ENCODE assay signal across 8 mouse cellular contexts in genomic region chr15:102204674-102205505, GRCm38 (mm10). TPM values are rescaled to one million over a fixed set of nuclear protein-coding genes. Genes with fewer than 3 reads are reported as not detected.
DNase-seq lines count a peak whose midpoint lies in the region; ATAC-seq and TF ChIP-seq lines count a peak whose summit lies in the region.

Gene Csad (minus strand): TSS chr15:102204724.

- peaks cover 28% of the 10 kb centered on the region for H3K4me1 ChIP-seq in kidney, adult 2 months (ENCODE audit: control insufficient read depth, insufficient read depth, low read length)
- H3K4me1 ChIP-seq in MEL (ENCODE audit: control insufficient read depth in 1 of 2, insufficient read depth in 2 of 2, low read length in 2 of 2) = peaks cover 13 to 24% of the 10 kb centered on the region in 2 experiments
- peaks cover 49% of the 10 kb centered on the region for H3K4me1 ChIP-seq in hindbrain, embryonic 15.5 days (replicated peaks)
- H3K4me1 ChIP-seq in liver, embryonic 16.5 days (ENCODE audit: control insufficient read depth, low read depth, low read length) = peaks cover 19% of the 10 kb centered on the region

- H3K9ac ChIP-seq in MEL (ENCODE audit: control insufficient read depth, low read depth, low read length, poor library complexity, severe bottlenecking) = peak within 1 kb of the TSS; percentile 97
- H3K9ac ChIP-seq in hindbrain, embryonic 15.5 days = peak within 1 kb of the TSS; percentile 85
- H3K9ac ChIP-seq in liver, embryonic 16.5 days (ENCODE audit: low read depth, low read length) = peak within 1 kb of the TSS; percentile 93

- TF ChIP-seq EP300 in MEL (IDR thresholded peaks at IDR 0.05; ENCODE audit: low read depth in 1 of 2, low read length in 2 of 2) = no peak

- TF ChIP-seq RAD21 in MEL (IDR thresholded peaks at IDR 0.05; ENCODE audit: low read depth, low read length) = no peak

- H3K27ac ChIP-seq in kidney, adult 2 months (ENCODE audit: insufficient read depth, low read depth, low read length) = peak within 1 kb of the TSS; percentile 87
- peak within 1 kb of the TSS; percentile 96 for H3K27ac ChIP-seq in MEL (ENCODE audit: control insufficient read depth, low read depth, low read length)
- peak within 1 kb of the TSS; percentile 98 for H3K27ac ChIP-seq in hindbrain, embryonic 15.5 days (replicated peaks)
- H3K27ac ChIP-seq in liver, embryonic 16.5 days (ENCODE audit: low read length) = peak within 1 kb of the TSS; percentile 97

- no peak for DNase-seq in kidney, adult 2 months
- no peak for DNase-seq in kidney, adult 9 months
- no peak for DNase-seq in MEL (ENCODE audit: low read depth, low spot score)
- no peak for DNase-seq in cerebellum, adult 11-12 months
- DNase-seq in kidney, postnatal 10 days = no peak

- no peak for TF ChIP-seq CTCF in kidney, adult 2 months (conservative IDR thresholded peaks at IDR 0.05; ENCODE audit: insufficient read depth, insufficient read length, low read depth, low read length)
- no peak for TF ChIP-seq CTCF in MEL (IDR thresholded peaks at IDR 0.05 in 2 of 3, conservative IDR thresholded peaks at IDR 0.05 in 1 of 3; ENCODE audit: control insufficient read depth in 1 of 3, insufficient read depth in 1 of 3, low read depth in 2 of 3, low read length in 3 of 3, poor library complexity in 1 of 3, severe bottlenecking in 1 of 3)

- no peak for TF ChIP-seq POLR2A in kidney, adult 2 months (IDR thresholded peaks at IDR 0.05; ENCODE audit: low read depth, low read length)
- TF ChIP-seq POLR2A in MEL (IDR thresholded peaks at IDR 0.05; ENCODE audit: control insufficient read depth in 1 of 2, insufficient read depth in 1 of 2, low read depth in 1 of 2, low read length in 2 of 2, poor library complexity in 1 of 2) = no peak

- H3K27me3 ChIP-seq in kidney, adult 2 months (replicated peaks; ENCODE audit: control insufficient read depth, insufficient read depth, low read length) = no peaks in the 10 kb centered on the region
- no peaks in the 10 kb centered on the region for H3K27me3 ChIP-seq in MEL (ENCODE audit: control insufficient read depth in 1 of 2, insufficient read depth in 2 of 2, low read length in 2 of 2)
- no peaks in the 10 kb centered on the region for H3K27me3 ChIP-seq in hindbrain, embryonic 15.5 days
- no peaks in the 10 kb centered on the region for H3K27me3 ChIP-seq in liver, embryonic 16.5 days (ENCODE audit: control insufficient read depth, insufficient read depth, low read depth, low read length)

- H3K36me3 ChIP-seq in kidney, adult 2 months (ENCODE audit: control insufficient read depth, insufficient read depth, low read length) = peaks cover 6% of the 10 kb centered on the region
- H3K36me3 ChIP-seq in MEL (ENCODE audit: control insufficient read depth in 1 of 2, insufficient read depth in 2 of 2, low read length in 2 of 2) = peaks cover 9 to 42% of the 10 kb centered on the region in 2 experiments
- peaks cover 17% of the 10 kb centered on the region for H3K36me3 ChIP-seq in hindbrain, embryonic 15.5 days
- H3K36me3 ChIP-seq in liver, embryonic 16.5 days (ENCODE audit: control insufficient read depth, insufficient read depth) = peaks cover 25% of the 10 kb centered on the region

- ATAC-seq in erythroid progenitor cell, adult 5-6 weeks (replicated peaks; ENCODE audit: low FRiP score, poor library complexity, severe bottlenecking) = no peak
- ATAC-seq in hindbrain, embryonic 15.5 days (ENCODE audit: low FRiP score, low read depth) = no peak
- no peak for ATAC-seq in liver, embryonic 16.5 days (ENCODE audit: low read depth)

- H3K4me3 ChIP-seq in kidney, adult 2 months (ENCODE audit: insufficient read depth, low read depth, low read length) = peak within 1 kb of the TSS; percentile 71
- peak within 1 kb of the TSS; percentile 93 to 97 for H3K4me3 ChIP-seq in MEL (ENCODE audit: control insufficient read depth in 1 of 2, insufficient read depth in 1 of 2, low read depth in 2 of 2, low read length in 2 of 2)
- H3K4me3 ChIP-seq in hindbrain, embryonic 15.5 days = peak within 1 kb of the TSS; percentile 70
- H3K4me3 ChIP-seq in liver, embryonic 16.5 days (ENCODE audit: low read depth, low read length) = peak within 1 kb of the TSS; percentile 91

- H3K9me3 ChIP-seq in MEL (replicated peaks; ENCODE audit: insufficient read depth, low read length) = no peaks in the 10 kb centered on the region
- no peaks in the 10 kb centered on the region for H3K9me3 ChIP-seq in hindbrain, embryonic 15.5 days
- no peaks in the 10 kb centered on the region for H3K9me3 ChIP-seq in liver, embryonic 16.5 days (replicated peaks; ENCODE audit: control insufficient read depth, low read length)

- peaks cover 8% of the 10 kb centered on the region for H3K79me2 ChIP-seq in MEL (ENCODE audit: control insufficient read depth, insufficient read depth, low read length, poor library complexity)

- H3K4me2 ChIP-seq in hindbrain, embryonic 15.5 days = peak within 1 kb of the TSS; percentile 67
- H3K4me2 ChIP-seq in liver, embryonic 16.5 days (ENCODE audit: low read depth, low read length) = peak within 1 kb of the TSS; percentile 84

- WGBS in kidney, adult 2 months = 22% methylated on average over 19 of the region's 19 CpGs
- WGBS in hindbrain, embryonic 15.5 days = 47% methylated on average over 19 of the region's 19 CpGs
- WGBS in liver, embryonic 16.5 days (ENCODE audit: insufficient replicate concordance) = 72% methylated on average over 19 of the region's 19 CpGs

TF ChIP-seq in MEL, 35 proteins besides CTCF, POLR2A, EP300 and RAD21:
- TF ChIP-seq JUND (IDR thresholded peaks at IDR 0.05; ENCODE audit: low read depth, low read length) (no peak), MYB (IDR thresholded peaks at IDR 0.05; ENCODE audit: low read depth, low read length) (no peak), RCOR1 (IDR thresholded peaks at IDR 0.05; ENCODE audit: low read depth, low read length) (no peak), POLR2AphosphoS2 (IDR thresholded peaks at IDR 0.05; ENCODE audit: low read length) (no peak), ELF1 (IDR thresholded peaks at IDR 0.05; ENCODE audit: low read depth, low read length) (no peak), POLR2AphosphoS5 (IDR thresholded peaks at IDR 0.05; ENCODE audit: borderline replicate concordance, low read depth, low read length) (no peak), GATA1 (IDR thresholded peaks at IDR 0.05; ENCODE audit: low read depth, low read length) (no peak), MEF2A (IDR thresholded peaks at IDR 0.05; ENCODE audit: extremely low read depth, insufficient replicate concordance, low read depth, low read length, poor library complexity, severe bottlenecking) (no peak), ZC3H11A (IDR thresholded peaks at IDR 0.05; ENCODE audit: low read depth, low read length) (no peak), MXI1 (IDR thresholded peaks at IDR 0.05; ENCODE audit: low read depth, low read length) (no peak), MAZ (IDR thresholded peaks at IDR 0.05; ENCODE audit: low read depth, low read length) (no peak), TCF12 (IDR thresholded peaks at IDR 0.05; ENCODE audit: low read depth, low read length) (no peak), ZMIZ1 (IDR thresholded peaks at IDR 0.05; ENCODE audit: low read depth, low read length) (no peak), NELFE (IDR thresholded peaks at IDR 0.05; ENCODE audit: low read depth, low read length) (no peak), MAX (IDR thresholded peaks at IDR 0.05; ENCODE audit: low read length) (no peak), USF1 (IDR thresholded peaks at IDR 0.05; ENCODE audit: low read depth, low read length) (no peak), CHD2 (IDR thresholded peaks at IDR 0.05; ENCODE audit: low read length) (no peak), ZNF384 (IDR thresholded peaks at IDR 0.05; ENCODE audit: low read depth, low read length) (no peak)

RNA-seq across cellular contexts. Expression of gene Csad, which starts in this region (rescaled TPM):
- 216 and 255 TPM in 2 replicates for polyA plus RNA-seq in kidney, adult 2 months (2012; rRNA removed)
- 4.1 and 5.3 TPM in 2 replicates for total RNA-seq in MEL (2012; rRNA removed)
- polyA plus RNA-seq in MEL (2012; ENCODE audit: insufficient read depth in 1 of 2, insufficient read length in 2 of 2, low read depth in 1 of 2, low replicate concordance in 2 of 2, missing spikeins in 1 of 2) = 10 to 100 TPM in 1 of 2 experiments, not detected in 1; 10.5 TPM
- total RNA-seq in erythroid progenitor cell, adult 5-6 weeks (2015; ENCODE audit: low replicate concordance) = 8.3 and 23.9 TPM in 2 replicates
- total RNA-seq in erythroid progenitor cell, adult 5-6 weeks (2017; ENCODE audit: low replicate concordance) = 6.3 and 27.2 TPM in 2 replicates
- 39.2 and 40.1 TPM in 2 replicates for polyA plus RNA-seq in hindbrain, embryonic 15.5 days (2015; fragmentation: Nextera tagmentation; extraction: Ambion mirVana)
- 53.0 and 60.2 TPM in 2 replicates for polyA plus RNA-seq in liver, embryonic 16.5 days (2015; fragmentation: Nextera tagmentation; extraction: Ambion mirVana)
